Mouse (Mus musculus) cortical plate, adult 2 months (tissue): ENCODE results near the gene Rph3al.

Experiments used
- CTCF ChIP-seq: fragments of 200-500 bp; IDR thresholded peaks from 2 replicates; pipeline ENCODE4 v1.5.1; 2011; ENCODE audit warnings: mild to moderate bottlenecking, control low read depth, low read length; ENCODE audit not compliant: insufficient read depth; ENCODE audit errors: extremely low read depth
- POLR2A ChIP-seq: fragments of 200-500 bp; IDR thresholded peaks from 2 replicates; pipeline ENCODE4 v1.6.1; 2011; ENCODE audit warnings: mild to moderate bottlenecking, low read length, control low read depth; ENCODE audit not compliant: insufficient read depth; ENCODE audit errors: extremely low read depth

- no peak for TF ChIP-seq CTCF
- TF ChIP-seq POLR2A, result no peak
These were observed 95.2 kb downstream of the Rph3al start for GRCm38 (mm10) chr11:75842904-75843619.
